Mouse (Mus musculus) hindbrain, embryonic 11.5 days (tissue): ENCODE measurements around the gene Gstp3. TPM values are rescaled to one million over a fixed set of nuclear protein-coding genes. Genes with fewer than 3 reads are reported as not detected.

ENCODE experiments used
- ATAC-seq: fragments of 200-750 bp; cut with Nextera tagmentation; 2 replicates; pipeline ENCODE4 v1.8.0; 2017; ENCODE audit warnings: mild to moderate bottlenecking, moderate TSS enrichment, moderate library complexity; ENCODE audit not compliant: low FRiP score
- DNase-seq: peaks from one replicate; pipeline ENCODE4 v3.0.0-alpha.2; 2015; ENCODE audit warnings: low spot score
- H3K27ac ChIP-seq: fragments of 300-500 bp; sonication (generic); 2 replicates; pipeline ENCODE4 v1.5.1; 2014; ENCODE audit warnings: mild to moderate bottlenecking, low read depth, low read length
- H3K27me3 ChIP-seq: fragments of 300-500 bp; sonication (generic); 2 replicates; pipeline ENCODE4 v1.6.1; 2014; ENCODE audit warnings: mild to moderate bottlenecking, low read length, moderate library complexity, mixed read lengths; ENCODE audit not compliant: control insufficient read depth, insufficient read depth
- H3K36me3 ChIP-seq: fragments of 300-500 bp; sonication (generic); 2 replicates; pipeline ENCODE4 v1.6.1; 2014; ENCODE audit warnings: mild to moderate bottlenecking, low read length, moderate library complexity, mixed read lengths; ENCODE audit not compliant: control insufficient read depth, insufficient read depth
- H3K4me1 ChIP-seq: fragments of 300-500 bp; sonication (generic); replicated peaks from 2 replicates; pipeline ENCODE4 v1.6.1; 2014; ENCODE audit warnings: low read length, mixed read lengths; ENCODE audit not compliant: control insufficient read depth, insufficient read depth
- H3K4me2 ChIP-seq: fragments of 300-500 bp; sonication (generic); replicated peaks from 2 replicates; pipeline ENCODE4 v1.6.1; 2014; ENCODE audit warnings: mild to moderate bottlenecking, low read depth, low read length
- H3K4me3 ChIP-seq: fragments of 300-500 bp; sonication (generic); 2 replicates; pipeline ENCODE4 v1.5.1; 2014; ENCODE audit warnings: low read depth, low read length
- H3K9ac ChIP-seq: fragments of 300-500 bp; sonication (generic); 2 replicates; pipeline ENCODE4 v1.6.1; 2014; ENCODE audit warnings: low read depth, low read length
- H3K9me3 ChIP-seq: fragments of 300-500 bp; sonication (generic); 2 replicates; pipeline ENCODE4 v1.6.1; 2016; ENCODE audit warnings: low read length; ENCODE audit not compliant: control insufficient read depth
- WGBS: fragments of 180-500 bp; shearing (Covaris S2); extraction: QIAGEN DNeasy Blood & Tissue Kit; methylation state at CpG from one replicate; pipeline ENCODE4 v1.1.7; 2014; 5-methylcytosine and 5-hydroxymethylcytosine counted together
- polyA plus RNA-seq: library from polyadenylated mRNA; unstranded; fragments of >200 nt; fragmentation: Nextera tagmentation; extraction: Ambion mirVana; gene quantifications from 2 replicates; pipeline ENCODE4 v1.2.1, GENCODE M21; 2014

The Gstp3 gene
- polyA plus RNA-seq = not detected in 2 replicates

DNA sequence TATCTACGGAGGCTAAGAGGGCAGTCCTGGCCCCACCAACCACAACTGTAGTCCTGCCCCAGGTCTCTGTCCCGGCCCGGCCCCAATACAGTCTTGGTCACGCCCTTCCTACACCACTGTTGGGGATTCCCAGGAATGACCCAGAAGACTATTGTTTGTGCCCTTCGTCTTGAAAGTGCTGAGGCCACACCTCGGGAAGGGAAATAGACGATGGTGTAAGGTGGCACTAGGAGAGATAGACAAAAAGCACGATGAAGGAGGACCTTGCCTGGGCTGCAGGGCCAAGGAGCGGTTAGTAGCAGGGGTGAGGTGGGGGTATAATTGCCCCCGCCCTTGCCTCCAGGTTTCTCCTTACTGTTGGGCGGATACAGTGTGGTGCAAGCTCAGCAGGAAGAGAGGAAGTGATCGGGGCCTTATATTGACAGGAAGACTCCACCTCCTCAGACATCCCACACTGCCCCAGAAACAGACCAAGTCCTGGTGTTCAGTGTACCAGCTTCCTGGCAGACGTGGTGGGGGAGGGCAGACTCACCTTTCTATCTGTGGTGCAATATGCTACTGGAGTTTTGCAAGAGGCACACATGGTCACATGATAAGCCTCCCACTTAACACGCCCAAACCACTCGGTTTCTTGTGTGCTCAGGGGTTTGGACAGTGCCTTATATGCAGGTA is at the start of gene Gstp3:
TSS of gene Gstp3 (minus strand) at position 501 of the 672 bp plus-strand sequence.
- H3K9ac ChIP-seq = no peak within 1 kb of the TSS
- no peaks in the 10 kb centered on the region for H3K36me3 ChIP-seq
- H3K4me2 ChIP-seq = no peak within 1 kb of the TSS
- no peak within 1 kb of the TSS for H3K4me3 ChIP-seq
- WGBS = 83% methylated on average over 15 of the region's 15 CpGs
- H3K27me3 ChIP-seq = no peaks in the 10 kb centered on the region
- no peak for ATAC-seq
- H3K4me1 ChIP-seq = no peaks in the 10 kb centered on the region
- H3K9me3 ChIP-seq = no peaks in the 10 kb centered on the region
- H3K27ac ChIP-seq = no peak within 1 kb of the TSS
- no peak for DNase-seq

- H3K27ac ChIP-seq = no peak overlapping the region
- no peak overlapping the region for H3K4me3 ChIP-seq
- H3K4me2 ChIP-seq = no peak overlapping the region
- DNase-seq (no peak), ATAC-seq (no peak)
- H3K9me3 ChIP-seq = no peaks in the 10 kb centered on the region
- WGBS = 84% methylated on average over 9 of the region's 9 CpGs
- no peaks in the 10 kb centered on the region for H3K4me1 ChIP-seq
- H3K27me3 ChIP-seq = no peaks in the 10 kb centered on the region
- no peaks in the 10 kb centered on the region for H3K36me3 ChIP-seq
- no peak overlapping the region for H3K9ac ChIP-seq
Measured at GRCm38 (mm10) chr19:4108535-4108934, 49.2 kb upstream of the Gstp3 start.

DNA sequence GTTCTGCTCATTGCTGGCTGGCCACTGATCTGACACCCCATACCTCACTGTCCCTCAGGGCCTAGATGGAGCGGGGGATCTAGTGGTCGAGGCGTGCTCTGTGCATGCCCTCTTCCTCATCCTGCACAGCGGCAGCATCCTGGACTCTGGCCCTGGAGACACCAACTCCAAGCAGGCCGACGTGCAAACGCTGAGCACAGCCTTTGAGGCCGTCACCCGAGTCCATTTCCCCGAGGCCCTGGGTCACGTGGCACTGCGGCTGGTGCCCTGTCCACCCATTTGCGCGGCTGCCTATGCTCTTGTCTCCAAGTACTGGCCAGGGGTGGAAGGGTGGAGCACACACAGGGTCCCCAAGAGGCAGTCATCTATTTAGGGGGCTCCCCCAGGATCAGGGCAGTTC is 47.3 kb upstream of the Gstp3 start:
- no peaks in the 10 kb centered on the region for H3K36me3 ChIP-seq
- DNase-seq (no peak), ATAC-seq (no peak)
- no peaks in the 10 kb centered on the region for H3K9me3 ChIP-seq
- 89% methylated on average over 14 of the region's 14 CpGs for WGBS
- H3K4me3 ChIP-seq = no peak overlapping the region
- H3K27ac ChIP-seq = no peak overlapping the region
- no peak overlapping the region for H3K4me2 ChIP-seq
- peaks cover 7% of the 10 kb centered on the region for H3K27me3 ChIP-seq
- H3K4me1 ChIP-seq = no peaks in the 10 kb centered on the region
- H3K9ac ChIP-seq = no peak overlapping the region

DNA sequence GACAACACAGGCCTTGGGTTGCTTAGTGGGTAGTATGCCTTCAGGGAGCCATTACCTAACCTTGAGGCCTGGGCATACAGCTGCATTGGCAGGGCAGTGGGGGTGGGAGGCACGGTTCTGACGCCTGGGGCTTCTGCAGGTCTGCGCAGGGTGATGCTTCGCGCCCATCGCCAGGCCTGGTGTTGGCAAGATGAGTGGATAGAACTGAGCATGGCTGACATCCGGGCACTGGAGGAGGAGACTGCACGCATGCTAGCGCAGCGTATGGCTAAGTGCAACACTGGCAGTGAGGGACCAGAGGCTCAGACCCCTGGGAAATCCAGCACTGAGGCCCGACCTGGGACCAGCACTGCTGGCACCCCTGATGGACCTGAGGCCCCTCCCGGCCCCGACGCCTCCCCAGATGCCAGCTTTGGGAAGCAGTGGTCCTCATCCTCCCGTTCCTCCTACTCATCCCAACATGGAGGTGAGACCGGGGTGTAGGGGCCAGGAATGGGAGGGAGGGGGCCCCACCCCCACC is 45.4 kb upstream of the Gstp3 start:
- DNase-seq (no peak), ATAC-seq (no peak)
- no peak overlapping the region for H3K4me2 ChIP-seq
- no peak overlapping the region for H3K4me3 ChIP-seq
- no peak overlapping the region for H3K27ac ChIP-seq
- 86% methylated on average over 16 of the region's 16 CpGs for WGBS
- no peak overlapping the region for H3K9ac ChIP-seq
- H3K9me3 ChIP-seq = no peaks in the 10 kb centered on the region
- no peaks in the 10 kb centered on the region for H3K36me3 ChIP-seq
- H3K27me3 ChIP-seq = peaks cover 21% of the 10 kb centered on the region
- peaks cover 10% of the 10 kb centered on the region for H3K4me1 ChIP-seq

DNA sequence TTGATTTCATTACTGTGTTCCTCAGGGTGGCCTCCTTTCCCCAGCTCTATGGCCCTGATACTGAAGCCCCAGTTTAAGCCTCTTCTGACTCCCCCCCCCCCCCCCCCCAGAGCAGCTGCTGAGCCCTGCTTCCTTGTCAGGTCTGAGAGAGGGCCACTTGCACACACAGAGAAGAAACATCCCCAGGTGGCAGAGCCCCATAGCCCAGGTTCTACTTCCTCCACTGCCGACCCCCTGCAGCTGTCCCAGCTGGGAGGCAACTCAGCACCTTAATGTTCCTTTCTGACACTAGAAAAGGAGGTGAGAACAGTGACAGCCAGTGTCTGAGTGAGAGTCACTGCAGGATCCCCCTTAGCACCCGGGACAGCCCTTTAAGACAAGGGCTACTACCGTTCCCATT is 44.4 kb upstream of the Gstp3 start:
- Histone ChIP-seq H3K4me1 (peaks cover 13% of the 10 kb centered on the region), H3K4me2 (no peak overlapping the region), H3K27me3 (peaks cover 23% of the 10 kb centered on the region), H3K4me3 (no peak overlapping the region), H3K9ac (no peak overlapping the region), H3K9me3 (no peaks in the 10 kb centered on the region), H3K27ac (no peak overlapping the region), H3K36me3 (no peaks in the 10 kb centered on the region)
- DNase-seq (no peak), ATAC-seq (no peak)
- 75% methylated on average over 3 of the region's 3 CpGs for WGBS

DNA sequence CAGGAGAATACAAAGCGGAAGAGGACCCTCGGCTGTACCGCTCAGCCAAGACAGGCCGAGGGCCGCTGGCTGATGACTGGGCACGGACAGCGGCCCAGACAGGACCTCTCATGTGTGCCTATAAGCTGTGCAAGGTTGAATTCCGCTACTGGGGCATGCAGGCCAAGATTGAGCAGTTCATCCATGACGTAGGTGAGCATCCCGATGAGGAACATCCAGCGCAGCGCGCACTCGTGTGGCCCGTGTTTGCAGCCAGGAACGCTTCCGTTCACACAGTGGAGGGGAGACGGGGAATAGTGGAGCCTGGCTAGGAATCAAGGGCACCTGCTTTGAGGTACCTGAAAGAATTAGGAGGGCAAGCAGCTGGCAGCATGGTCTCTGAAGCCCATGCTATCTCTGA is 43.9 kb upstream of the Gstp3 start:
- DNase-seq (no peak), ATAC-seq (no peak)
- H3K27me3 ChIP-seq = peaks cover 23% of the 10 kb centered on the region
- H3K36me3 ChIP-seq = no peaks in the 10 kb centered on the region
- peaks cover 14% of the 10 kb centered on the region for H3K4me1 ChIP-seq
- H3K4me3 ChIP-seq = no peak overlapping the region
- no peak overlapping the region for H3K9ac ChIP-seq
- no peak overlapping the region for H3K4me2 ChIP-seq
- H3K9me3 ChIP-seq = no peaks in the 10 kb centered on the region
- 94% methylated on average over 18 of the region's 18 CpGs for WGBS
- H3K27ac ChIP-seq = no peak overlapping the region

GRCm38 (mm10) chr19:4102626-4103025 is 43.3 kb upstream of the Gstp3 start:
- Histone ChIP-seq H3K9ac (no peak overlapping the region), H3K4me2 (no peak overlapping the region), H3K27me3 (peaks cover 23% of the 10 kb centered on the region), H3K27ac (no peak overlapping the region), H3K9me3 (no peaks in the 10 kb centered on the region), H3K4me1 (peaks cover 14% of the 10 kb centered on the region), H3K4me3 (no peak overlapping the region), H3K36me3 (no peaks in the 10 kb centered on the region)
- WGBS = 93% methylated on average over 12 of the region's 12 CpGs
- ATAC-seq (no peak), DNase-seq (no peak)

DNA sequence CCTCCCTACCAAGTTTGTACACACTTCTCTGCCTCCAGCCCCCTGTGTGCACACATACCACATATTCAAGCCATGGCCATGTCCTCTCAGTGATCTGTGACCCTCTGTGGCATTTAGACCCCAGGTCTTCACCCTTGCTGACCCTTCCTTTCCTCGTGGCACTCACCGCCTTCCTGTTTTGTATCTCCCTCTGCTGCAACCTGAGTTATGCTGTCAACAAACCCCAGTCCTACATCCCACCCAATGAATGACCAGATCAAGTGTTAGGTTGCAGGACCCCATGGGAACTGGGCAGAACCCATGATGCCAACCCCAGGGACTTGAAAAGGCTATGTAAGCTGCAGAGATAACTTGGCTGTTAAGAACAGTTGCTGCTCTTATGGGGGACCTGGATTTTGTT is 42.7 kb upstream of the Gstp3 start:
- Histone ChIP-seq H3K9me3 (no peaks in the 10 kb centered on the region), H3K4me2 (no peak overlapping the region), H3K4me1 (peaks cover 14% of the 10 kb centered on the region), H3K36me3 (no peaks in the 10 kb centered on the region), H3K9ac (no peak overlapping the region), H3K27me3 (peaks cover 23% of the 10 kb centered on the region), H3K4me3 (no peak overlapping the region), H3K27ac (no peak overlapping the region)
- 78% methylated on average over 2 of the region's 2 CpGs for WGBS
- ATAC-seq (no peak), DNase-seq (no peak)

DNA sequence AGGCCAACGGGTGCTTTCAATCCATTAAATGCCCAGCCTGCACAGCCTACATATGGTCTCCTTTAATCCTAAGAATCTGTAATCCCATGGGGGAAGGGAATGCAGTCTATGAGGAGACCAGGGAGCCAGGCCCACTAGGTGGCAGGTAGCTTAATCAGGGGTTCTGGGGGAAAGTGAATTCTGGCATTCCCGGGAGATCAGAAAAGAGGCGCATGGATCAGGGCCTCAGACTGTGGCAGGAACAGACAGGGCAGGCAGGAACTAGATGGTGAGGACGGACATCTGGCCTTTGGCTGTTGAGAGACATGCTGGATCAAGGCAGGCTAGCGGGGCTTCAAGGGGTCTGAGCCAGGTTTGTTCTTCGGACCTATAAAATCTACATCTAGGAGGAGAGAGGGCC is 42.1 kb upstream of the Gstp3 start:
- ATAC-seq (no peak), DNase-seq (no peak)
- Histone ChIP-seq H3K4me3 (peak overlapping the region; percentile 46), H3K9ac (peak overlapping the region; percentile 48; the same call in 1 of the 2 replicates), H3K4me2 (peak overlapping the region; percentile 89), H3K36me3 (no peaks in the 10 kb centered on the region), H3K4me1 (peaks cover 14% of the 10 kb centered on the region), H3K9me3 (no peaks in the 10 kb centered on the region), H3K27ac (no peak overlapping the region), H3K27me3 (peaks cover 23% of the 10 kb centered on the region)
- WGBS = 63% methylated on average over 6 of the region's 6 CpGs
